Mouse (Mus musculus) spleen, postnatal 4 days (tissue): ENCODE measurements at regions not wholly inside any gene's neighbourhood (a gene's known extent, or its start where the extent isn't known, plus 50 kb on each side); places are given as distances from the start of the nearest gene placed in this dataset.

Experiments
- DNase-seq, 2 experiments: peaks; one replicate each; pipeline ENCODE4 v3.0.0; 2022; ENCODE audit warnings: low spot score in 2 of 2

- no peak for DNase-seq
These were observed 59.3 kb upstream of the Bcor start for GRCm38 (mm10) chrX:12219474-12219873.

- DNase-seq: no peak
These were observed 64.2 kb upstream of the Bcor start for GRCm38 (mm10) chrX:12224314-12224713.

GRCm38 (mm10) chrX:12225116-12225891 lies 65.1 kb upstream of the Bcor start:
- DNase-seq: no peak

GRCm38 (mm10) chrX:12225892-12226206 lies 65.7 kb upstream of the Bcor start:
- DNase-seq: no peak

- DNase-seq: no peak
These were observed 80.4 kb upstream of the Bcor start for GRCm38 (mm10) chrX:12240505-12241011.

GRCm38 (mm10) chrX:12241751-12242150 lies 81.6 kb upstream of the Bcor start:
- no peak for DNase-seq

- no peak for DNase-seq
These were observed 88.9 kb upstream of the Bcor start for GRCm38 (mm10) chrX:12249071-12249470.

- DNase-seq: no peak
These were observed 89.8 kb upstream of the Bcor start for GRCm38 (mm10) chrX:12249911-12250310.

- DNase-seq: peak; percentile 44 to 74
These were observed 91.9 kb upstream of the Bcor start for GRCm38 (mm10) chrX:12251853-12252679.

- DNase-seq: no peak
These were observed 92.5 kb upstream of the Bcor start for GRCm38 (mm10) chrX:12252680-12253021.

GRCm38 (mm10) chrX:12256758-12257157 lies 96.6 kb upstream of the Bcor start:
- DNase-seq: no peak

- no peak for DNase-seq
These were observed 103.7 kb upstream of the Bcor start for GRCm38 (mm10) chrX:12263834-12264233.

- DNase-seq: no peak
These were observed 124.6 kb upstream of the Bcor start for GRCm38 (mm10) chrX:12284741-12285140.

- no peak for DNase-seq
These were observed 125.0 kb upstream of the Bcor start for GRCm38 (mm10) chrX:12285141-12285540.

- no peak for DNase-seq
These were observed 126.1 kb upstream of the Bcor start for GRCm38 (mm10) chrX:12285976-12286909.

GRCm38 (mm10) chrX:12286910-12287522 lies 126.9 kb upstream of the Bcor start:
- no peak for DNase-seq

- DNase-seq: no peak
These were observed 127.8 kb upstream of the Bcor start for GRCm38 (mm10) chrX:12287656-12288561.

GRCm38 (mm10) chrX:12288562-12289117 lies 128.5 kb upstream of the Bcor start:
- no peak for DNase-seq

- DNase-seq: no peak
These were observed 133.0 kb upstream of the Bcor start for GRCm38 (mm10) chrX:12293146-12293545.

GRCm38 (mm10) chrX:12294452-12294851 lies 134.3 kb upstream of the Bcor start:
- peak in 1 of 2 experiments; percentile 55 for DNase-seq
